Mouse (Mus musculus): ENCODE data around the gene Syna. TPM values are rescaled to one million over a fixed set of nuclear protein-coding genes. Genes with fewer than 3 reads are reported as not detected.

Syna gene
- 0.33 and 0.69 TPM in 2 replicates for polyA plus RNA-seq (2011; ENCODE audit: insufficient read depth, insufficient read length, low read depth, missing spikeins)

DNA sequence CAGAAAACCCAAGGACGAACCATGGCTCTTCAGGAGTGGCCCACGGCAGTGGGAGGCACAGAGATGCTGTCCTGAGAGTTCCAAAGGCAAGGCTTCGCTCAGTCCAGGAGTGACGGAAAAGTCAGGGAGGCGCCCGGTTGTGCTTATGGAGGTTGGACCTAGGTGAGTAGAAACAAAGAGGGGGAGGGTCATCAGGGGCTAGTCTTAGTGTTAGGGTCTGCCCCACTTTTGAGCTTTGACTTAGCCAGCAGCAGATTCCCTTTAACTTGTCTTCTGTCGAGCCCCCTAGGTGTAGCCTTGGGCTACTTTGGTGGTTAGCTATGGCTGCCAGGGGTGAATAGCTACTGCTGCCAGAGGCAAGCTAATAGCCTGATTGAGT lies at the start of gene Syna:
Gene Syna (minus strand): TSS at position 101 of the 379 bp plus-strand sequence.
- no peak within 1 kb of the TSS for H3K4me3 ChIP-seq (ENCODE audit: low read depth, low read length)
- H3K27ac ChIP-seq (ENCODE audit: insufficient read depth, low read length): no peak within 1 kb of the TSS
- no peaks in the 10 kb centered on the region for H3K36me3 ChIP-seq (ENCODE audit: control insufficient read depth, insufficient read depth, low read length, poor library complexity, severe bottlenecking)
- no peak within 1 kb of the TSS for H3K9ac ChIP-seq (ENCODE audit: low read depth, poor library complexity, severe bottlenecking)
- TF ChIP-seq CTCF (IDR thresholded peaks at IDR 0.05; ENCODE audit: low read depth, low read length) (no peak), EP300 (IDR thresholded peaks at IDR 0.05; ENCODE audit: insufficient read depth, low read depth, low read length) (no peak)
- H3K27me3 ChIP-seq (ENCODE audit: control insufficient read depth, insufficient read depth, low read length, poor library complexity, severe bottlenecking): no peaks in the 10 kb centered on the region
- H3K4me1 ChIP-seq (ENCODE audit: control insufficient read depth, insufficient read depth, low read length): no peaks in the 10 kb centered on the region
- no peaks in the 10 kb centered on the region for H3K9me3 ChIP-seq (replicated peaks; ENCODE audit: control insufficient read depth, insufficient read depth, low read length, poor library complexity, severe bottlenecking)

DNA sequence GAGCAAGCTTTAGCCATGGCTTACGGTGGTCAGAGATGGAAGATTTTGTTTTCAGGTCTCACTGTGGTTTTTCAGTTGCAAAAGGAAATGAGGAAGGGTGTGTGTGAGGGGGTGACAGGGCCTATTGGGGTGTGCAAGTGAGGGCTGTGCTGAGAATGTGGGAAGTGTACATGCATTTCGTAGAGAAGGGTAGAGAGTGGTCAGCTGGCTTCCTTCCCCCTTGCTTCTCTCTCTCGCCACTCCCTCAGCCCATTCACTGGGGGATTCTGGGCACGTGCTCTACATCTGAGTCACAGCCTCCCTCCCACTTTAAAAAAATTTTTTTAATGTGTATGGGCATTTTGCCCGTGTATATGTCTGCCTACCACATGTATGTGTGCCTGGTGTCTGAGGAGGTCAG lies 47.1 kb upstream of the Syna start:
- TF ChIP-seq CTCF (IDR thresholded peaks at IDR 0.05; ENCODE audit: low read depth, low read length): no peak
- no peak for TF ChIP-seq EP300 (IDR thresholded peaks at IDR 0.05; ENCODE audit: insufficient read depth, low read depth, low read length)
- no peaks in the 10 kb centered on the region for H3K4me1 ChIP-seq (ENCODE audit: control insufficient read depth, insufficient read depth, low read length)
- H3K9me3 ChIP-seq (replicated peaks; ENCODE audit: control insufficient read depth, insufficient read depth, low read length, poor library complexity, severe bottlenecking): no peaks in the 10 kb centered on the region
- no peak overlapping the region for H3K27ac ChIP-seq (ENCODE audit: insufficient read depth, low read length)
- no peaks in the 10 kb centered on the region for H3K27me3 ChIP-seq (ENCODE audit: control insufficient read depth, insufficient read depth, low read length, poor library complexity, severe bottlenecking)
- H3K4me3 ChIP-seq (ENCODE audit: low read depth, low read length): no peak overlapping the region
- no peaks in the 10 kb centered on the region for H3K36me3 ChIP-seq (ENCODE audit: control insufficient read depth, insufficient read depth, low read length, poor library complexity, severe bottlenecking)
- H3K9ac ChIP-seq (ENCODE audit: low read depth, poor library complexity, severe bottlenecking): no peak overlapping the region

DNA sequence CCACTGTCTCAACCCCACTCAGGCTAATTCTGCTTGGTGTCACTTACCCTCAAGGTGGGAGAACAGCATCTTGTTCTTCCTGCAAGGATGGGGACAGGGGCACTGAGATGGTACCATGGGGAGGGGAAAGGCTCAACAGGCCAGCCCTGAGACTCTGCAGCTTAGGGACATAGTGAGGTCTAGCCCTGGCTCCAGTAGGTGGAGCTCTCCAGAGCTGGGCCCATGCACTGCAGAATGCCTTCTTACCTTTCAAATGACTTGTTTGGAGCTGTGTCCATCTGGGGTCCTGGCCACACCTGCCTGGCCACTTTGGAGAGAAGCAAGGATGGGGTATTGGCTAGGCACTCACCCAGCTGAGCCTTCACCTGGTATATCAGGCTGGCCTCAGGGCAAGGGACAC lies 46.3 kb upstream of the Syna start:
- H3K4me1 ChIP-seq (ENCODE audit: control insufficient read depth, insufficient read depth, low read length): no peaks in the 10 kb centered on the region
- H3K27ac ChIP-seq (ENCODE audit: insufficient read depth, low read length): no peak overlapping the region
- H3K36me3 ChIP-seq (ENCODE audit: control insufficient read depth, insufficient read depth, low read length, poor library complexity, severe bottlenecking): no peaks in the 10 kb centered on the region
- TF ChIP-seq CTCF (IDR thresholded peaks at IDR 0.05; ENCODE audit: low read depth, low read length): peak; percentile 61
- TF ChIP-seq EP300 (IDR thresholded peaks at IDR 0.05; ENCODE audit: insufficient read depth, low read depth, low read length): no peak
- no peak for TF ChIP-seq POLR2A (IDR thresholded peaks at IDR 0.05; ENCODE audit: insufficient read depth, low read length)
- H3K9me3 ChIP-seq (replicated peaks; ENCODE audit: control insufficient read depth, insufficient read depth, low read length, poor library complexity, severe bottlenecking): no peaks in the 10 kb centered on the region
- no peak overlapping the region for H3K4me3 ChIP-seq (ENCODE audit: low read depth, low read length)
- H3K27me3 ChIP-seq (ENCODE audit: control insufficient read depth, insufficient read depth, low read length, poor library complexity, severe bottlenecking): no peaks in the 10 kb centered on the region
- no peak overlapping the region for H3K9ac ChIP-seq (ENCODE audit: low read depth, poor library complexity, severe bottlenecking)

DNA sequence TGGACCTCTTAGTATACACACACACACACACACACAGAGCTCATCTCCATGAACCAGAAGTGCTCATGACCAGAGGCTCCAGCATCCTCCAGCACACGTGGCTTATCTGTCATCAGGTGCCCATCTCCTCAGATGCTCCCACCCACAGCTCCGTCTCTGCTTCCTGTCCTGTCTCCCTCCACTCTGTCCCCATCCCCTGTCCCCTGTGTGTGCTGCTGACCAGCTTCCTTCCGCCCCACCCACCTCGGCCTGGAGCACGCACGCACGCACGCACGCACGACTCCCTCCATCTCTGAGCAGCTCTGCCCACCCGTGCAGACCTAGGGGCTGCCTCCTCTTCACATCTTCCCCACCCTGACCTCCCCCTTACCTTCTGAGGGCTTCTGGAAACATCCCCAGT lies 44.4 kb upstream of the Syna start:
- no peak overlapping the region for H3K27ac ChIP-seq (ENCODE audit: insufficient read depth, low read length)
- TF ChIP-seq CTCF (IDR thresholded peaks at IDR 0.05; ENCODE audit: low read depth, low read length) (no peak), EP300 (IDR thresholded peaks at IDR 0.05; ENCODE audit: insufficient read depth, low read depth, low read length) (no peak), POLR2A (IDR thresholded peaks at IDR 0.05; ENCODE audit: insufficient read depth, low read length) (no peak)
- H3K4me1 ChIP-seq (ENCODE audit: control insufficient read depth, insufficient read depth, low read length): no peaks in the 10 kb centered on the region
- H3K4me3 ChIP-seq (ENCODE audit: low read depth, low read length): no peak overlapping the region
- H3K27me3 ChIP-seq (ENCODE audit: control insufficient read depth, insufficient read depth, low read length, poor library complexity, severe bottlenecking): no peaks in the 10 kb centered on the region
- H3K9ac ChIP-seq (ENCODE audit: low read depth, poor library complexity, severe bottlenecking): no peak overlapping the region
- no peaks in the 10 kb centered on the region for H3K36me3 ChIP-seq (ENCODE audit: control insufficient read depth, insufficient read depth, low read length, poor library complexity, severe bottlenecking)
- no peaks in the 10 kb centered on the region for H3K9me3 ChIP-seq (replicated peaks; ENCODE audit: control insufficient read depth, insufficient read depth, low read length, poor library complexity, severe bottlenecking)

DNA sequence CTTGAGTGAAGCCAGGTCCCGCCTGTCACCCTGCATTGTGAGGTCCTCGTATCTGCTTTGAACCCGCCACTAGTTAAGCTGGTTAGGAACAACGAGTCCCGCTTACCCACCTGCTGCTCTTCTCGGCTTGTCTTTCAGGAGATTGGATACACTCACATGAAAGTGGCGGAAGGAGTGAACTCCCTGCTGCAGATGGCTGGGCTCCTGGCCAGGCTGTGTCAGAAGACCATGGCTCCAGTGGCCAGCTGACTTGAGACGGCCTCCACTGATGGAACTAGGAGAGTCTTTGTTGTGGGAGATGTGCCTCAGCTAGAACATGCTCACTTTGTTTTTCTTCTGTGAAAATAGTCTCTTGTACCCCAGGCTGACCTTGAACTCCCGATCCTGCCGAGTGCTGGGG lies 37.7 kb upstream of the Syna start:
- TF ChIP-seq POLR2A (IDR thresholded peaks at IDR 0.05; ENCODE audit: insufficient read depth, low read length) (no peak), EP300 (IDR thresholded peaks at IDR 0.05; ENCODE audit: insufficient read depth, low read depth, low read length) (no peak), CTCF (IDR thresholded peaks at IDR 0.05; ENCODE audit: low read depth, low read length) (no peak)
- H3K27me3 ChIP-seq (ENCODE audit: control insufficient read depth, insufficient read depth, low read length, poor library complexity, severe bottlenecking): no peaks in the 10 kb centered on the region
- no peak overlapping the region for H3K27ac ChIP-seq (ENCODE audit: insufficient read depth, low read length)
- peaks cover 20% of the 10 kb centered on the region for H3K36me3 ChIP-seq (ENCODE audit: control insufficient read depth, insufficient read depth, low read length, poor library complexity, severe bottlenecking)
- no peak overlapping the region for H3K9ac ChIP-seq (ENCODE audit: low read depth, poor library complexity, severe bottlenecking)
- no peak overlapping the region for H3K4me3 ChIP-seq (ENCODE audit: low read depth, low read length)
- no peaks in the 10 kb centered on the region for H3K4me1 ChIP-seq (ENCODE audit: control insufficient read depth, insufficient read depth, low read length)
- H3K9me3 ChIP-seq (replicated peaks; ENCODE audit: control insufficient read depth, insufficient read depth, low read length, poor library complexity, severe bottlenecking): no peaks in the 10 kb centered on the region

DNA sequence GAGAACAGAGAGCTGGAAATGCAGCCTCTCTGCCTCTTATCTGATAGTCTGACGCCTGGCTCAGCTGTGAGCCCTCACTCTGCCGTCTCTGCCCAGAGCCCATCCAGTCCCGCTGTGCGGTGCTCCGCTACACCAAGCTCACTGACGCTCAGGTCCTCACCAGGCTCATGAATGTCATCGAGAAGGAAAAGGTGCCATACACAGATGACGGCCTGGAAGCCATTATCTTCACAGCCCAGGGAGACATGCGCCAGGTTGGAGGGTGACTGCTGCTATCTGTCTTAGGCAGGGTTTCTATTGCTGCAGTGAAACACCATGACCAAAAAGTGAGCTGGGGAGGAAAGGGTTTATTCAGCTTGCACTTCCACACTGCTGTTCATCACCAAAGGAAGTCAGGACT lies 33.1 kb upstream of the Syna start:
- Histone ChIP-seq H3K27me3 (ENCODE audit: control insufficient read depth, insufficient read depth, low read length, poor library complexity, severe bottlenecking) (no peaks in the 10 kb centered on the region), H3K9me3 (replicated peaks; ENCODE audit: control insufficient read depth, insufficient read depth, low read length, poor library complexity, severe bottlenecking) (no peaks in the 10 kb centered on the region), H3K4me1 (ENCODE audit: control insufficient read depth, insufficient read depth, low read length) (no peaks in the 10 kb centered on the region), H3K4me3 (ENCODE audit: low read depth, low read length) (no peak overlapping the region), H3K36me3 (ENCODE audit: control insufficient read depth, insufficient read depth, low read length, poor library complexity, severe bottlenecking) (peaks cover 26% of the 10 kb centered on the region), H3K27ac (ENCODE audit: insufficient read depth, low read length) (no peak overlapping the region), H3K9ac (ENCODE audit: low read depth, poor library complexity, severe bottlenecking) (no peak overlapping the region)
- no peak for TF ChIP-seq EP300 (IDR thresholded peaks at IDR 0.05; ENCODE audit: insufficient read depth, low read depth, low read length)
- no peak for TF ChIP-seq POLR2A (IDR thresholded peaks at IDR 0.05; ENCODE audit: insufficient read depth, low read length)
- TF ChIP-seq CTCF (IDR thresholded peaks at IDR 0.05; ENCODE audit: low read depth, low read length): no peak

Data from ES-Bruce4 (cell line).